Mouse (Mus musculus) gastrocnemius, postnatal 10 days (tissue): ENCODE measurements around the gene Col18a1. TPM values are rescaled to one million over a fixed set of nuclear protein-coding genes. Genes with fewer than 3 reads are reported as not detected.

ENCODE experiments used
- DNase-seq: peaks from one replicate; pipeline ENCODE4 v3.0.0; 2021; ENCODE audit warnings: mixed read lengths
- long read RNA-seq, 2 experiments: library from polyadenylated mRNA; stranded (forward); transcript quantifications; one replicate each; pipeline ENCODE4 v2.0.0; 2021
- total RNA-seq, 2 experiments: library from RNA; stranded (reverse); gene quantifications; 2 replicates each; pipeline ENCODE4 v1.2.3; 2021

Gene Col18a1
- 10 to 100 TPM; 34.6 to 45.0 TPM for total RNA-seq
- long read RNA-seq, experiment 1, full-length matches to known transcripts = 55 of 140 reads
- long read RNA-seq, experiment 1, partial matches to known transcripts = 40 of 140 reads
- long read RNA-seq, experiment 1, other reads (novel, unspliced or antisense) = 45 of 140 reads
- long read RNA-seq, experiment 2, full-length matches to known transcripts = 30 of 91 reads
- long read RNA-seq, experiment 2, partial matches to known transcripts = 24 of 91 reads
- long read RNA-seq, experiment 2, other reads (novel, unspliced or antisense) = 37 of 91 reads

- peak; percentile 41 for DNase-seq
Observed at GRCm38 (mm10) chr10:77165963-77166717, at the start of gene Col18a1. TSS of gene Col18a1 (minus strand) at chr10:77166548.

GRCm38 (mm10) chr10:77215641-77216040 lies 49.3 kb upstream of the Col18a1 start:
- DNase-seq = no peak

- DNase-seq = no peak
Observed at GRCm38 (mm10) chr10:77214586-77214985, 48.2 kb upstream of the Col18a1 start.

GRCm38 (mm10) chr10:77213483-77213882 lies 47.1 kb upstream of the Col18a1 start:
- DNase-seq = no peak

GRCm38 (mm10) chr10:77212354-77213120 lies 46.2 kb upstream of the Col18a1 start:
- no peak for DNase-seq

- peak; percentile 71 for DNase-seq
Observed at GRCm38 (mm10) chr10:77211116-77211570, 44.8 kb upstream of the Col18a1 start.

GRCm38 (mm10) chr10:77210666-77211065 lies 44.3 kb upstream of the Col18a1 start:
- DNase-seq = no peak

GRCm38 (mm10) chr10:77209261-77209660 lies 42.9 kb upstream of the Col18a1 start:
- no peak for DNase-seq

GRCm38 (mm10) chr10:77206565-77207079 lies 40.3 kb upstream of the Col18a1 start:
- peak; percentile 39 for DNase-seq

GRCm38 (mm10) chr10:77206134-77206533 lies 39.8 kb upstream of the Col18a1 start:
- no peak for DNase-seq

GRCm38 (mm10) chr10:77203960-77204359 lies 37.6 kb upstream of the Col18a1 start:
- no peak for DNase-seq

GRCm38 (mm10) chr10:77201919-77202318 lies 35.6 kb upstream of the Col18a1 start:
- DNase-seq = no peak

GRCm38 (mm10) chr10:77200295-77200694 lies 33.9 kb upstream of the Col18a1 start:
- no peak for DNase-seq

- DNase-seq = no peak
Observed at GRCm38 (mm10) chr10:77199229-77199628, 32.9 kb upstream of the Col18a1 start.

- DNase-seq = no peak
Observed at GRCm38 (mm10) chr10:77197469-77198209, 31.3 kb upstream of the Col18a1 start.

- DNase-seq = no peak
Observed at GRCm38 (mm10) chr10:77196676-77197075, 30.3 kb upstream of the Col18a1 start.

GRCm38 (mm10) chr10:77196115-77196514 lies 29.8 kb upstream of the Col18a1 start:
- DNase-seq = no peak

GRCm38 (mm10) chr10:77193495-77193894 lies 27.1 kb upstream of the Col18a1 start:
- no peak for DNase-seq

- DNase-seq = no peak
Observed at GRCm38 (mm10) chr10:77192745-77193144, 26.4 kb upstream of the Col18a1 start.

- DNase-seq = no peak
Observed at GRCm38 (mm10) chr10:77190967-77191915, 24.9 kb upstream of the Col18a1 start.

- DNase-seq = no peak
Observed at GRCm38 (mm10) chr10:77187427-77187826, 21.1 kb upstream of the Col18a1 start.
